Mouse (Mus musculus): Measurements from ENCODE around the gene Slc15a2.

Gene Slc15a2

GRCm38 (mm10) chr16:36784594-36785313 is at the start of gene Slc15a2:
Slc15a2 (minus strand) TSS chr16:36784962.
- peak; percentile 19 for DNase-seq (ENCODE audit: low spot score)

DNA sequence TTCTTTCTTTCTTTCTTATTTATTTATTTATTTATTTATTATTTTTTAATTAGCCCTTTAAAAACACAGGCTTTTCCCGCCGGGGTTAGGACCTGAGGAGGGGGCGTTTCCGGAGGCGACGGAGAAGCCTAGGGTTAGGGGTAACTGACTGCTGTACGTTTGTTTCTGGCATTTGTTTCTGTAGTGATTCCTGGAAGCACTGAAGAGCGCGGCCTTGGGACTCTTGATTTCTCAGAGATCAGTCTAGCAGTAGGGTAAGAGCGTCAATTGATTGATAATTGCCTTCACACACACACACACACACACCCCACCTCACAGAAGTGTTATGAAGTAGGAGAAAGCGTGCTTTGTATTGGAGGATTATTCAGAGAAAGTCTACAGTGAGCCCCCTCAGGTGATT is 44.1 kb upstream of the Slc15a2 start:
- DNase-seq (ENCODE audit: low spot score), result no peak

- DNase-seq (ENCODE audit: low spot score), result peak; percentile 83
Measured at GRCm38 (mm10) chr16:36828054-36828786, 43.5 kb upstream of the Slc15a2 start, which contains the start of gene Iqcb1. Iqcb1 (plus strand) TSS chr16:36828385.

DNA sequence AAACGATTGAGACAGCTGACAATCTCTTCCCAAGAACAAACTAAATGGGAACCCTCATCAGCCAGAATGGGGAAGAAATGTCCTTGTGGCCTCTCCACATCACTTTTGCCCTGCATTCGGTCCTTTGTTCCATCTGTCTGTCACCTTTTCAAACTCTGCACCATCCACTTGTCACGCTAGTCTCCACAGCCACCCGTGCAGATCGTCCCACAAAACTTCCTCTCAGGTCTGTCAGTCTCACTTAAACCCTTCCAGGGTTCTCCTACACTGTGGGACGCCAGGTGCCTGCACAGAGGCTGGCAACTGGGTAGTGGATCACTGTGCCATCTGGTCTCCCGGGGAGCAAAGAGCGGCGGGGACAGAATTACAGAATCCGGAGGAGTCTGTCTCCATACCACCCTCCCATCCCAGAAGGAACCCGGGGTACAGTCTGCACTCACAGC is 42.9 kb upstream of the Slc15a2 start:
- DNase-seq (ENCODE audit: low spot score), result no peak

GRCm38 (mm10) chr16:36821474-36821873 is 36.7 kb upstream of the Slc15a2 start:
- no peak for DNase-seq (ENCODE audit: low spot score)

DNA sequence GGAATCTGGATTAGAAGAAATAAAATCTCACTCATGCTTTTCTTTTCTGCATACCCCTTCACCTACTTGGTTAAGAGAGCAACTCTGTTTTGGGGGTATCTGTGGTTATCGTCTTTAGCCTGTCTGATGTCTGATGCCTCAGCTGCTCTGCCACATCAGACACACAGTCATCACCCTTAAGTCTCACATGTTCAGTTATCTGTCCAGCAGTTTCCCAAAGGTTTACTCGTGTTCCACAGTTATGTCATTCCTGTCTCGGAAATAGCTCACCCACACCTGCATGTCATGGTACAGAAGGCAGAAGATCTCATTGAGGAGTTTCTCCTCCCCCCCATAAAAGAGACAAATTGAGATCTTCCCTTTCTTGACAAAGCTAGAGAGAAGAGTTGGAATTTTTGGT is 36.0 kb upstream of the Slc15a2 start:
- no peak for DNase-seq (ENCODE audit: low spot score)

- DNase-seq (ENCODE audit: low spot score), result no peak
Measured at GRCm38 (mm10) chr16:36820016-36820415, 35.3 kb upstream of the Slc15a2 start.

DNA sequence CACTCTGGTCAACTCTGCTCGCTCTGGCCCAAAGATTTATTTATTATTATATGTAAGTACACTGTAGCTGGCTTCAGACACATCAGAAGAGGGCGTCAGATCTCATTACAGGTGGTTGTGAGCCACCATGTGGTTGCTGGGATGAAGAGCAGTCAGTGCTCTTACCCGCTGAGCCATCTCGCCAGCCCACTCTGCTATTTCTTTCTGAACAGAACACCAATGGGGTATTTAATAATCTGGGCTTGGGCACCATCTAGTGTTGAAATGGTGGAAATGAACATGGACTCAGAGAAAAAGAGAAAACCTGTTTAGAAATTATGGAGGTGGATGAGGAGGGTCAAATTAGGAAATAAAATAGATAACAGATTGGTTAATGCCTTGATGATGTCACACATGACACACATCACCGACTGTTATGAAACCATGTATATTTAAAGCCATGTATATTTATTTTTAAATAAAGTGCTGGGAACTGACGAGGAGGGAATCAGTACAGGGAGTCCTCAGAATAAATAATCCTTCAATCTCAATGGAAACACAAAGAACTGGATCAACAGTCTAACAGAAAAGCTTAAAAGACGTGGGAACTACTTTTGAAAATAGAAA is 32.7 kb upstream of the Slc15a2 start:
- peak; percentile 58 for DNase-seq (ENCODE audit: low spot score)

- DNase-seq (ENCODE audit: low spot score), result no peak
Measured at GRCm38 (mm10) chr16:36816916-36817315, 32.2 kb upstream of the Slc15a2 start.

GRCm38 (mm10) chr16:36813680-36814079 is 28.9 kb upstream of the Slc15a2 start:
- DNase-seq (ENCODE audit: low spot score), result no peak

DNA sequence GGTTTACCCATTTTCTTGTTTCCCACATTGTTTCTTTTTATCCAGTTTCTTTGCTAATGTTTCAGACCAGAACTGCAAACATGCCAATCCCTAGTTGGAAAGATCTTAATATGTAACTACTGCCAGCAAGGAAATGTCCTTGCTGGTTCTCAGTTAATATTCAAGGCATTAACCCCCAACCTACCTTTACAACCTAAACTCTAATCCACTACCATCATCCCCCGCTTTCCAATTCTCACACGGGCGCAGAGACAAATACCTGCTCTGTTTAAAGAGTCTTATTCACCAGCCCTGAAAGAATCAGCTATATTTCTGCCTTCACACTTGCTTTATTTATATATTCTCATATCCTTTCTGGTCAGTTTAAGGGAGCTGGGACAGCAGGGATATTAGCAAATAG is 23.9 kb upstream of the Slc15a2 start:
- DNase-seq (ENCODE audit: low spot score), result no peak

DNA sequence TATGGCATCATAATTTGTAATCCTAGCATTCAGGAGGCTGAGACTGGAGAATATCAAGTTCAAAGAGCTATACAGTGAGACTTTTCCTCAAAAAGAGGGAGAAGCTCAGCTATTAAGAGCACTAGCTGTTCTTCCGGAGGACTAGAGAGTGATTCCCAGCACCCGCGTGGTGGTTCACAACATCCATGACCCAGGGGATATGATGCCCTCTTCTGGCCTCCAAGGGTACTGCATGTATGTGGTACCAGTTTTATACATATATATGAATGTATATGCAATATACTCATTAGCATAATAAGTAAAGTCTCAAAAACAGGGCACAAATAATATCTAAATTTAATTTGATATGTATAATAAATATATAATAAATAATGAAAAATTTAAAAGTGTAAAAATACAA is 17.6 kb upstream of the Slc15a2 start:
- DNase-seq (ENCODE audit: low spot score), result no peak

DNA sequence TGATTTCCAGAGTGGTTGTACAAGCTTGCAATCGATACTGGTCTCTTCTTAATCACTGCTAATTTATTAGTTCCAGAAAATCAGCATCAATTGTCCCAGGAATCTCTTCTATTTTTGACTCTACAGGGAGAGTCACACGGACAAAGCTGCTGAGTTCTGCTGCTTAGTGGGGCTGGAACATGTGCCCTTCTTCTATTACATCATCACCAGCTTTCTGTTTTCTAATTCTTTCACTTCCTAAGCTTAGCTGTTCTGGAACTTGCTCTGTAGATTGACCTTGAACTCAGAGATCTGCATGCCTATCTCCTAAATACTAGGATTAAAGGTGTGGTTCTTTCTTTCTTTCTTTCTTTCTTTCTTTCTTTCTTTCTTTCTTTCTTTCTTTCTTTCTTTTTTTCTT is 13.6 kb upstream of the Slc15a2 start:
- no peak for DNase-seq (ENCODE audit: low spot score)

- no peak for DNase-seq (ENCODE audit: low spot score)
Measured at GRCm38 (mm10) chr16:36794976-36795375, 10.2 kb upstream of the Slc15a2 start.

DNA sequence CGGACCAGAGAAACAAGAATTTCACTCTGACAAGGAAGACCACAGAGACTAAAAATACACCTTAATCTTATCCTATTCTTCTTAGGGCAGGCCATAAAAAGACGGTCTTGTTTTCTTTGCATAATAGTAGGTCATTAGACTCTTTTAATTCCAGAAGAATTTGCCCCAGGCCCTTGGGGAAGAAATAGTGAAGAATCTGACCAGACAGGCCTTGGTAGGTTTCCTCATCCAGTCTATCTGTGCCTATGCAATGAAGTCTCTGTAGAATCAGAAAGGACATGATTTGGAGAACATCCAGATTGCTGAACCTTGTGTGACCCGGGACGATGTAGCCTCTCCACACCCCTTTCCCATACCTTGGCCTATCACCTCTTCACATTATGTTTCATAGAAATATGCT is 5.4 kb upstream of the Slc15a2 start:
- no peak for DNase-seq (ENCODE audit: low spot score)

DNA sequence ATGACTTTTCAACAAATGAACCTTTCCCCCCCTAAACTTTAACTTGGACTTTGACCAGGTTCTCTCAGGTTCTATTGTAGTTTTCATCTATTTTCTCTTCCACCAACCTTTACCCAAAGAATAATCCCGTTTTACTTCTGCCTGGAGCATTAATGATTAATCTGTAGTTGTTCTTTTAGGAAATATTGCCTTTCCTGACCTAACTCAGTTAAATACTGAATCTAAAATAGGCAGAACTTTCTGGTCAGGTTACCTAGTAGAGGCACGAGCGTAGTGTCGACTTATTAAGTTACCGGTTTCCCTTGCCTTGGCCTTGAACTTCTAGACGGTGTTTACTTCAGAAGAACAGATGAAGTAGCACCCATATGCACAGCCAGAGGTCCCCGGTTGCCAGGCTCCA is 1.7 kb upstream of the Slc15a2 start:
- no peak for DNase-seq (ENCODE audit: low spot score)

DNA sequence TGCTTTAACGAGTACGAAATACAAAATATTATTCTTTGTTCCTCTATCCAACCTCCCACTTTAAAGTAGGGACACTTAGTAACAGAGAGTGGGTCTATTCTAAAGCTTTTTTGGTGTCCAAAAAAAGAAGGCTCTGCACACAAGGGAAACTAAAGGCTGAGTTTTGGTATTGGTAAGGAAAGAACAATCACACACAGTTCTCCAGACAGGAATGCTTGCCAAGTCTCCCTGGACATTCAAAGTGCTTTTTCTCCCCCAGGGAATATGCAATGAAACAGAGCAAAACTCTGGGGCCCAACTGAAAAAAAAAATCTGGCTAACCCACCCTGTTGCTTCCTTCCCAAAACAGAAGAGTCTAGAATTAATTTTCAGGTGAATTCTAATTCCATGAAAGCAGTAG is 616 bp downstream of the Slc15a2 start:
- DNase-seq (ENCODE audit: low spot score), result no peak

DNA sequence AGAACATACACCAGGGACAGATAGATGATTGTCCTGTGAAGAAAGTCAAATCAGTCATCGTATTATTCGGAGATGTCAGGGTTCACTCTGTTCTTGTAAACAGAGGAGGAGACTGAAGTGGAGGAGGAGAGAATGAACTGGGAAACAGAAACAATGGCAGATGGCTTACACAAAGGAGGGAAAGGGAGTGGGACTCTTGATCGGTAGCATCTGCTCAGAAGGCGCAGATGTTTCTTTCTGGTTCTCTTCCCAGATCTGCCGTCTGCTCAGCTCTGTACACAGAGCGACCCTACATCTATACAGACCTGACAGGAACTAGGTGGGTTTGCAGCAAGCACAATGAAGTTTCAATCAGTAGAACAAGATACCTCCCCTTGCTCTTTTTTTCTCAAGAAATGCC is 9.1 kb downstream of the Slc15a2 start:
- no peak for DNase-seq (ENCODE audit: low spot score)

DNA sequence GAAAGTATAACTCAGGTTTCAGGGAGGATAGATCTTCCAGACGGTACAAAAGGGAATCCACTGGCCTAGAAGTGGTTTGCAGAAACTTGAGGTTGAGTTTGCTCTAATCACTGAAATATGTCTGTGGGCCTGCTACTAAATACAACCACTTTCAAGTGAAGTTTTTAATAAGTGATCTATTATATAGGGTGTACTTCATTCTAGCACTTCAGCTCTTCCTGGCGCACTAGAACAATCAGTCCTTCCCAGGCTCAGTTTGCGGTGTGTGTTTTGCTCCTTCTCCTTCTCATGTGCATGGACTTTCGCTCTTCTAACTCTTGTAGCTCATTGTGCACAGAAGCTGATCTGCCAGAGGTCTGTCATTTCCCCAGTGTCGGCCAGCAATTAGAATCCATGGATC is 11.8 kb downstream of the Slc15a2 start:
- no peak for DNase-seq (ENCODE audit: low spot score)

- DNase-seq (ENCODE audit: low spot score), result no peak
Measured at GRCm38 (mm10) chr16:36771703-36772102, 13.1 kb downstream of the Slc15a2 start.

GRCm38 (mm10) chr16:36771244-36771643 is 13.5 kb downstream of the Slc15a2 start:
- no peak for DNase-seq (ENCODE audit: low spot score)

DNA sequence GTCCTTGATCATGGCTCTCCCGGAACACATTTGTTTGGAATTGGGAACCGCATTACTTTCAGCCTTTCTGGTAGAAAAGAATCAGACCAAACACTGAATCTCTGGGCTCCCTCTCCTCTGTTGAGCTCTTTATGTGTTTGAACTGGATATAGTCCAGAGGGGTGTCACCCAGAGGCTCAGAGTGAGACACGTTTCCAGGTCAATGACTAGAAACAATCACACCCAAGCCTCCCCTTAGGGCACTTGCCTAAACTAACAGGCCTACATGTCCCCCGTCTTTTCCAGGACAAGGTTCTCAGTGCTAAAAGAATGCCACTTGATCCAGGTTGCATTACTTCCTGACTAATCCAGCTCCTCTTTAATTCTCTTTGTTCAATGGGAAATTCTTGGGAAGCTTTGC is 13.9 kb downstream of the Slc15a2 start:
- DNase-seq (ENCODE audit: low spot score), result no peak

- DNase-seq (ENCODE audit: low spot score), result no peak
Measured at GRCm38 (mm10) chr16:36770191-36770771, 14.5 kb downstream of the Slc15a2 start.
